Comparison of ENCODE assay signal across 9 mouse cellular contexts in genomic region chr2:75246082-75246743, GRCm38 (mm10).
A peak's percentile ranks its signal among the peaks of the same experiment; 100 is the strongest.
DNase-seq lines count a peak whose midpoint lies in the region; ATAC-seq and TF ChIP-seq lines count a peak whose summit lies in the region.
"Had no signal": no experiment of that assay in that cellular context is flagged by ENCODE, and none has a peak within 500 bp of the region (broad histone marks: within the 10 kb centered on the region; RNA-seq: fewer than 3 reads in every experiment).

No protein-coding gene starts in this region.

- no peak for TF ChIP-seq CTCF in cerebellum, adult 2 months (IDR thresholded peaks at IDR 0.05; ENCODE audit: borderline replicate concordance, insufficient read depth, low read depth, low read length)

- peak; percentile 89 for ATAC-seq in forebrain, embryonic 16.5 days
- ATAC-seq: CD4-positive, CD25-positive, alpha-beta regulatory T cell, adult 4 months had no signal

- TF ChIP-seq POLR2A in cerebellum, adult 2 months (IDR thresholded peaks at IDR 0.05; ENCODE audit: borderline replicate concordance, insufficient read depth, low read length) = no peak

- intact Hi-C loops in heart, postnatal 25 days (cut with DNase I) = no loop called here
- intact Hi-C loops in gastrocnemius, postnatal 36 days (cut with DNase I) = no loop called here

- H3K9me3 ChIP-seq in forebrain, embryonic 16.5 days (ENCODE audit: control insufficient read depth, low read length) = no peaks in the 10 kb centered on the region

- H3K27me3 ChIP-seq in forebrain, embryonic 16.5 days (replicated peaks; ENCODE audit: control insufficient read depth, insufficient read depth, low read length) = no peaks in the 10 kb centered on the region
- H3K27me3 ChIP-seq in cerebellum, adult 2 months (ENCODE audit: control insufficient read depth, insufficient read depth, low read length) = no peaks in the 10 kb centered on the region; the same call in 1 of the 2 replicates

- peaks cover 32% of the 10 kb centered on the region for H3K4me1 ChIP-seq in forebrain, embryonic 16.5 days (replicated peaks; ENCODE audit: control insufficient read depth, insufficient read depth, low read length)
- H3K4me1 ChIP-seq in cerebellum, adult 2 months (ENCODE audit: control insufficient read depth, insufficient read depth, low read length) = no peaks in the 10 kb centered on the region

- 2% methylated on average over 12 of the region's 12 CpGs for WGBS in forebrain, embryonic 16.5 days
- 23% methylated on average over 12 of the region's 12 CpGs for WGBS in cerebellum, adult 2 months

- DNase-seq in heart, adult 9 months (ENCODE audit: low spot score in 2 of 2) = peak; percentile 44 to 49
- no peak for DNase-seq in heart, postnatal 25 days (ENCODE audit: low spot score)
- DNase-seq in R1 (ENCODE audit: low read depth, low spot score) = peak; percentile 49
- peak; percentile 20 for DNase-seq in kidney, postnatal 14 days
- no peak for DNase-seq in cerebellum, adult 2 months
- DNase-seq in gastrocnemius, adult 18-20 months (ENCODE audit: low spot score) = no peak
- DNase-seq in gastrocnemius, postnatal 36 days = no peak

- no peaks in the 10 kb centered on the region for H3K36me3 ChIP-seq in forebrain, embryonic 16.5 days (ENCODE audit: control insufficient read depth, insufficient read depth)

- no peak overlapping the region for H3K9ac ChIP-seq in forebrain, embryonic 16.5 days (replicated peaks; ENCODE audit: low read depth, low read length)

- peak overlapping the region; percentile 80 for H3K27ac ChIP-seq in forebrain, embryonic 16.5 days (ENCODE audit: low read length)
- H3K27ac ChIP-seq in cerebellum, adult 2 months (ENCODE audit: insufficient read depth, low read length) = no peak overlapping the region

- 0 out of 2 replicates have a peak overlapping the region, but pooled peaks have one; percentile 17 for H3K4me3 ChIP-seq in forebrain, embryonic 16.5 days (replicated peaks; ENCODE audit: low read length)
- no peak overlapping the region for H3K4me3 ChIP-seq in cerebellum, adult 2 months (replicated peaks; ENCODE audit: insufficient read depth, low read depth, low read length)

- peak overlapping the region; percentile 51 for H3K4me2 ChIP-seq in forebrain, embryonic 16.5 days (ENCODE audit: low read length)

Comparison
In these comparisons a context has a peak if more than half of its experiments do, and no peak if none do; other contexts are left out.
1. DNase-seq: peak in heart, adult 9 months (2 of 2), R1 (single experiment) and kidney, postnatal 14 days (single experiment); none in heart, postnatal 25 days (single experiment), cerebellum, adult 2 months (0 of 2), gastrocnemius, adult 18-20 months (single experiment) and gastrocnemius, postnatal 36 days (0 of 2).